Mouse (Mus musculus) heart, adult 2 months (tissue): ENCODE results near the gene 4930579F01Rik. TPM values are rescaled to one million over a fixed set of nuclear protein-coding genes. Genes with fewer than 3 reads are reported as not detected.

ENCODE experiments used
- DNase-seq, 2 experiments: peaks; one replicate each; pipeline ENCODE4 v3.0.0; 2021
- H3K27ac ChIP-seq: fragments of 200-600 bp; 2 replicates; pipeline ENCODE4 v1.8.1; 2022
- H3K27me3 ChIP-seq: fragments of 200-500 bp; 2 replicates; pipeline ENCODE4 v1.6.1; 2012; ENCODE audit warnings: mild to moderate bottlenecking, low read length, inconsistent platforms, mixed read lengths; ENCODE audit not compliant: control insufficient read depth, insufficient read depth
- H3K36me3 ChIP-seq: fragments of 200-500 bp; 2 replicates; pipeline ENCODE4 v1.6.1; 2012; ENCODE audit warnings: low read length, inconsistent platforms; ENCODE audit not compliant: control insufficient read depth, insufficient read depth
- H3K4me1 ChIP-seq: fragments of 200-500 bp; 2 replicates; pipeline ENCODE4 v1.6.1; 2011; ENCODE audit warnings: low read length; ENCODE audit not compliant: control insufficient read depth, insufficient read depth
- H3K4me3 ChIP-seq: fragments of 200-600 bp; 2 replicates; pipeline ENCODE4 v1.8.1; 2022
- H3K79me2 ChIP-seq: fragments of 200-500 bp; replicated peaks from 2 replicates; pipeline ENCODE4 v1.6.1; 2012; ENCODE audit warnings: mild to moderate bottlenecking, inconsistent platforms, low read length, moderate library complexity, mixed read lengths; ENCODE audit not compliant: control insufficient read depth, insufficient read depth
- H3K9ac ChIP-seq: fragments of 200-500 bp; 2 replicates; pipeline ENCODE4 v1.6.1; 2012; ENCODE audit warnings: low read depth, mild to moderate bottlenecking, control low read depth, inconsistent platforms, low read length, mixed read lengths
- CTCF ChIP-seq: fragments of 200-600 bp; IDR thresholded peaks from 2 replicates; pipeline ENCODE4 v1.8.1; 2022; ENCODE audit warnings: antibody characterized with exemption, mild to moderate bottlenecking, moderate library complexity
- EP300 ChIP-seq: fragments of 200-500 bp; IDR thresholded peaks from 2 replicates; pipeline ENCODE4 v1.6.1; 2011; ENCODE audit warnings: low read depth, low read length, control low read depth; ENCODE audit not compliant: insufficient read depth
- POLR2A ChIP-seq: fragments of 200-500 bp; IDR thresholded peaks from 2 replicates; pipeline ENCODE4 v1.6.1; 2011; ENCODE audit warnings: mild to moderate bottlenecking, low read depth, low read length, control low read depth; ENCODE audit not compliant: insufficient read depth
- WGBS: fragments of 180-500 bp; shearing (Covaris S2); methylation state at CpG from one replicate; pipeline ENCODE4 v1.1.7; 2018; 5-methylcytosine and 5-hydroxymethylcytosine counted together
- intact Hi-C: fragments of 180-260 bp; cut with DNase I; formaldehyde crosslinking; loops from one replicate; pipeline ENCODE4 v1.15.1; 2025
- polyA plus RNA-seq: library from polyadenylated mRNA; depleted of rRNA; stranded (reverse); fragments of >200 nt; gene quantifications from 2 replicates; pipeline ENCODE4 v1.2.3, GENCODE M21; 2012
- total RNA-seq, 2 experiments: library from RNA; stranded (reverse); gene quantifications; 2 replicates each; pipeline ENCODE4 v1.2.3; 2021

4930579F01Rik gene
- total and polyA plus RNA-seq, 3 experiments, result 0.06 TPM; not detected in 2

- no peaks in the 10 kb centered on the region for H3K4me1 ChIP-seq
- no peaks in the 10 kb centered on the region for H3K36me3 ChIP-seq
- DNase-seq, result no peak
- H3K4me3 ChIP-seq, result no peak overlapping the region
- H3K27ac ChIP-seq, result no peak overlapping the region
- no peak overlapping the region for H3K9ac ChIP-seq
- intact Hi-C loops, result no loop called here
- no peaks in the 10 kb centered on the region for H3K79me2 ChIP-seq
- no peaks in the 10 kb centered on the region for H3K27me3 ChIP-seq
- 65% methylated on average over 2 of the region's 2 CpGs for WGBS
- TF ChIP-seq EP300 (no peak), CTCF (no peak), POLR2A (no peak)
Observed at GRCm38 (mm10) chr3:138182019-138182418, 11.6 kb downstream of the 4930579F01Rik start.

GRCm38 (mm10) chr3:138175551-138175950 lies 18.1 kb downstream of the 4930579F01Rik start:
- TF ChIP-seq POLR2A, result no peak
- TF ChIP-seq CTCF, result no peak
- TF ChIP-seq EP300, result no peak
- no peaks in the 10 kb centered on the region for H3K27me3 ChIP-seq
- WGBS, result 85% methylated on average over 6 of the region's 6 CpGs
- H3K9ac ChIP-seq, result no peak overlapping the region
- no peak overlapping the region for H3K27ac ChIP-seq
- no peaks in the 10 kb centered on the region for H3K36me3 ChIP-seq
- H3K4me3 ChIP-seq, result no peak overlapping the region
- intact Hi-C loops, result no loop called here
- no peaks in the 10 kb centered on the region for H3K4me1 ChIP-seq
- no peak for DNase-seq
- H3K79me2 ChIP-seq, result no peaks in the 10 kb centered on the region

DNA sequence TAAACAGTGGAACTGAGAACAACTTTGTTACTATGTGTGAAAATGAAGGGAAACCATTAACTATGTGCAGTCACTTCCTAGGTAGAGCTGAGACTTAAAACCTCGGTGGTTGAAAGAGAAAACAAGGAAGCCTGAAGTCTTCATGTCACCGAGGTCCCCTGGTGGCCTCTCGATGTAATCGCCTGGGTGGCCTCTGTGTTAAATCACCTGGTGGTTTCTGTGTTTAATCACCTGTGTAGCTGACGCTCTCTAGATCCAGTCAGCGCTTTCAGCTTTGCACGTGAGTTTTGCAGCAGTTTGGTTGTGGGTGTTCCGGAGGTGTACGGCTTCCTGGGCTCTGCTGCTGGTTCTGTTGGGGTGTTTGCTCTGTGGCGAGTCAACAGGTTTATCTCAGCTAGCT lies 20.3 kb downstream of the 4930579F01Rik start:
- Histone ChIP-seq H3K27ac (no peak overlapping the region), H3K4me3 (no peak overlapping the region), H3K4me1 (no peaks in the 10 kb centered on the region), H3K36me3 (no peaks in the 10 kb centered on the region), H3K79me2 (no peaks in the 10 kb centered on the region), H3K9ac (no peak overlapping the region), H3K27me3 (no peaks in the 10 kb centered on the region)
- TF ChIP-seq CTCF (peak; percentile 9; the same call in 1 of the 2 replicates), EP300 (no peak), POLR2A (no peak)
- no peak for DNase-seq
- intact Hi-C loops, result no loop called here
- WGBS, result 82% methylated on average over 10 of the region's 10 CpGs

GRCm38 (mm10) chr3:138162553-138163183 lies 31.0 kb downstream of the 4930579F01Rik start:
- Histone ChIP-seq H3K36me3 (no peaks in the 10 kb centered on the region), H3K9ac (no peak overlapping the region), H3K79me2 (no peaks in the 10 kb centered on the region), H3K4me1 (no peaks in the 10 kb centered on the region), H3K27ac (no peak overlapping the region), H3K27me3 (no peaks in the 10 kb centered on the region), H3K4me3 (no peak overlapping the region)
- intact Hi-C loops, result no loop called here
- DNase-seq, result no peak
- 52% methylated on average over 4 of the region's 4 CpGs for WGBS
- no peak for TF ChIP-seq CTCF

- DNase-seq, result no peak
Observed at GRCm38 (mm10) chr3:138161623-138162022, 32.0 kb downstream of the 4930579F01Rik start.

DNA sequence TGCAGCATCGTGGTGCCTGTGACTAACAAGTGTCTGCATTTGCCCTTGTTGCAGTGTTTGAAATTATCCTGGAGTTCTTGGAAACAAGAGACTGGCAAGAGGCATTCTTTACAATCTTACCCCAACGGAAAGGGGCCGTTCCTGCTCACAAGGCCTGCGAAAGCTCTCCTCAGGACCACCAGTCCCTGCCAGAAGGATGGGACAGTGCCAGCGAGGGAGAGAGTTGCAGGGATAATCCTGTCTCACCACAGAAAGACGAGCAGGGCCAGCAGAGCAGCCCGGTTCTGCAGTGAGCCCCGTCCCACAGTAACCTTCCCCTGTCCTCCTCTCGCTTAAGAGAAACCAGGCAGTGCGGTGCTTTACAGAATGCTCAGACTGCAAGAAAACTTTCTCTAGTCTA lies 37.0 kb downstream of the 4930579F01Rik start:
- 81% methylated on average over 10 of the region's 10 CpGs for WGBS
- Histone ChIP-seq H3K4me1 (no peaks in the 10 kb centered on the region), H3K27ac (no peak overlapping the region), H3K36me3 (no peaks in the 10 kb centered on the region), H3K4me3 (no peak overlapping the region), H3K27me3 (no peaks in the 10 kb centered on the region), H3K79me2 (no peaks in the 10 kb centered on the region), H3K9ac (no peak overlapping the region)
- TF ChIP-seq EP300, result no peak
- TF ChIP-seq CTCF, result no peak
- no peak for TF ChIP-seq POLR2A
- intact Hi-C loops, result no loop called here
- no peak for DNase-seq

More at GRCm38 (mm10) chr3:138161623-138162022, 32.0 kb downstream of the 4930579F01Rik start:
- no peak for TF ChIP-seq POLR2A
- TF ChIP-seq CTCF, result no peak
- no peak for TF ChIP-seq EP300
- H3K27ac ChIP-seq, result no peak overlapping the region
- 73% methylated on average over 10 of the region's 10 CpGs for WGBS
- H3K79me2 ChIP-seq, result no peaks in the 10 kb centered on the region
- no peak overlapping the region for H3K4me3 ChIP-seq
- intact Hi-C loops, result no loop called here
- no peaks in the 10 kb centered on the region for H3K4me1 ChIP-seq
- H3K9ac ChIP-seq, result no peak overlapping the region
- no peaks in the 10 kb centered on the region for H3K27me3 ChIP-seq
- H3K36me3 ChIP-seq, result no peaks in the 10 kb centered on the region
